Mouse (Mus musculus) right cerebral cortex, postnatal 25 days (tissue): ENCODE data around the gene Dagla.

Experiments used
- DNase-seq: peaks from one replicate; pipeline ENCODE4 v3.0.0; 2022

Dagla gene

DNA sequence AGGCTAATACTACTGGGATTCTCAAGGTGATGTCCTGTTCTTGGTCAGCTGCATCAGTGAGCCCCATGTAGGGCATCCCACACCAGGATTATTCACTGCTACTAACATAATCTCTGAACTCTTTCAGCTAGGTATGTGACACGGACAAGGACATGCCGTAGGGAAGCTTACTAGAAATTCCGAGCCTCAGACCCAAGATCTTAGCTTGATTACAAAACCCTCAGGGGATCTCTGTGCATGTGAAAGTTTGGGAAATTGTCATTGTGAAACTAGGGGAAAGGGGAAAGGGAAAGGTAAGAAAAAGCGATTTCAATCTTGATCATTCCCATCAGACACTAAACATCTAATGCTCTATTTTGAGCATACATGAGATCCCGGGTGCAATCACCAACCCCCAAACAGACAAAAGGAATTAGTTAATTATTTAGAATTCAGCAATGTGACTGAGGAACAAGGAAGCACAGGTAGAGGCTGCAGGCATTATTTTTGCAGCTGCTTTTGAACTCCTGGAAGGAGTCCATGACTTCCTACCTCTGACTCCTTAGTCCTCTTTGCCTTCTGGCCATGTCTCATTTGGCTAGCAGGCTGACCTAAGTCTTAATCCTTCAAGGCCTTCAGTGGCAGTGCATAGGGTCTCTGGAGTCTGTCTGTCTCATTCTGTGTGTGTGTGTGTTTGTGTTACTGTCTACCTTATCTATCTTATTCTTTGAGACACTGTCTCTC, 2.0 kb upstream of the Dagla start:
- DNase-seq: no peak

DNA sequence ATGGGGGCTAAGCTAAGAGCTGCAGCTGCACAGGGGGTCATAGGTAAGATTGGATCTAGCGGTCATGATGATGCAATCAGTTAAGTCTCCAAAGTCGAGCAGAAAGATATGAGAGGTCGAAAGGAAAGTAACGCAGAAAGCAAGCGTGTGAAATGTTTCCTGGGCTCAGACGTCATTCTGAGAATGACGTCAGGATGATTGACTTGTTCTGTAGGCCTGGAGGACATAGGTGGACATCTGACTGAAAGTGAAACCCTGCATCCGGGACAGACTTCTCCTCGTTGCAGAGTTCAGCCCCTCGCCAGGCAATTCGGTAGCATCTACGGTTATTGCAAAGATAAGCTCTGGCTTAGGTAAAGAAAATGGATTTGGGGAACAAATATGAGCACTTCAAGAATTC, 963 bp upstream of the Dagla start:
- DNase-seq: no peak

DNA sequence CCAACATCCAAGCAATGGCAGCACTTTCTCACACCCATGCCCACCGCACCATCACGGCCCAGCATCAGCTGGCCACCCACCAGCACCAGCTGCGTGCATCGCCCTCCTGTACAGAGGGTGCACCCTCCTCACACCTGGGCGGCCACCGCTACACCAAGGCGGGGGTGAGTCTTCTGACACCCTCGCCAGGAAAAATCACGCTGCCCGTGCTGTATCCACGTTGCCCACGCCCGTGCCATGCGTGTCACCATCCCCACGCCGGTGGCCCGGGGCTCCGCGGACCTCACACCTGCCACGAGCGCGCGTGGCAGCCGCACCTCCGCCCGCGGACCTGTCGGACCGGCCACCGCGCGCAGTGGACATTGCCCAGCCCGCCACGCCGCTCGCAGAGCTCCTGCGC, 282 bp downstream of the Dagla start:
- no peak for DNase-seq

DNA sequence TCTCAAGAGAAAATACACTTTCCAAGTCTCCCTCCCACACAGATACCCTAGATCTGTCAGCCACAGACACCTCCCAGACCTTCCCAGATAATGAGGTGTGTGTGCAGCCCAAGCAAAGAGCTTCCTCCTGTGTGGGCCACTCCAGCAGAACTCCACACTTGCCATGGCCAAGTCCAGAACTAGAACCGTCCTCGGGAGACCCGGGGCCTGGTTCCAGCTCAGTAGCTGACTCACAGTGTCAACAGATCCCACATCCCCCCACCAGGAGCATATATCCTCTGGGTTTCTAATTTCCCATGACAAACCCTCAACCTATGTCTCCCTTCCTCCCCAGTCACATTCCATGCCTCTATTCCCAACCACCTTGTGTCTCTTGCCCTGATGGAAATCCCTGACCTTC, 1.8 kb downstream of the Dagla start:
- no peak for DNase-seq

DNA sequence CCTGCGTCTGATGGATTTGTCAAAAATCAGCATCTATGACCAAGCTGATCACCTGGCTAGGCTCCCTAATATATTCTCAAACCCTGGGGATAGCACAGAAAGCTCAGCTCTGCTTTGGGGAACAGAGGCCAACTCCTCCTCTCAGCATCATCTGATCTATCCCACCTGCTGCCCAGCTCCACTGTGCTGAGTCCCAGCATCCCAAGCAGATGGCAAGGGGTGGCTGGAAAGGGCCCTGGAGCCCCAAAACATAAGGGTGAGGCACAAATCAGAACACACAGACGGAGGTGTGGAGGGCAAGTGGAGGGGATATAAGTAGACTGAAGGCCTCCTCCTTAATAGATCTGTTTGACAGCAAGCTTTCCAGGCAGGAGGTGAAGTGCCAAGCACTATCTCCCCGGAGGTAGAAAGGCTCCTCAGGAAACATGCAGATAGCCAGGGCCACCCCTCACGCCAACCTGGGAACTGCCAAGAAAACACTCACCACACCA, 2.8 kb downstream of the Dagla start:
- DNase-seq: no peak

DNA sequence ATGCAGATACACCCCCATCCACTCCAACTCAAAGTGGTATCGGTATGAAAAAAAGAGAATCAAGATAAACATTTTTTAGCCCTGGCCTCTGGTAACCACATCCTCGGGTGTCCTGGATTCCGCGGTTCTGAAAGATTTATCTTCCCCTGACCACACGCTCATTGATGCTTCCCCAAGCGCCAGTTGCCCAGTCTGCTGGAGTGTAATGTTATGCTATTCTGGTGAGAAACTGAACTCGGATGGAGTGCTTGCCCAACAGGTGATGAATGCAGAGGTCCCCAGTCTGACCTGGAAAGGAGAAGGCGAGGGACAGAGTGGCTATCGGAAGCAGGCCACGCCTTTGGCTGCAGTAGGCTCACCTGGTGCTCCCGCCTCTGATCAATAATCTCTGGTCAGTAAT, 3.4 kb downstream of the Dagla start:
- no peak for DNase-seq

DNA sequence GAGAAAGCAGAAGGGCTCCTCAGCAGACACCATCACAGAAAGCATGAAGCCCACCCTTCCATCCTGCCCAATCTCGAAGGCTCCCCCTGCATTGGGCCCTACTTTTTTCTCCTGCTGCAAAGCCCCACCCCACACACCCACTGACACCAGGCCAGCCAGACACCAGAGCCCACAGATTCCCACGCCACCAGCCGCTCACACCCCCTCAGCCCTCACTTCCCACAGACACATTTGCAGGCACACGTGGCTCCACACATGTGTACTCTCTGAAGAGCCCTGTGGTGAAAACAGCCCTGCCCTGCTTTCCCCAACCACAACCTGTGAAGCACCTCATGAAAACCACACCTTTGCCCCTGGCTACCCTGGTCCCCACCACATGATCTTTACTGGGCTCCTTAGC, 3.9 kb downstream of the Dagla start:
- DNase-seq: no peak

DNA sequence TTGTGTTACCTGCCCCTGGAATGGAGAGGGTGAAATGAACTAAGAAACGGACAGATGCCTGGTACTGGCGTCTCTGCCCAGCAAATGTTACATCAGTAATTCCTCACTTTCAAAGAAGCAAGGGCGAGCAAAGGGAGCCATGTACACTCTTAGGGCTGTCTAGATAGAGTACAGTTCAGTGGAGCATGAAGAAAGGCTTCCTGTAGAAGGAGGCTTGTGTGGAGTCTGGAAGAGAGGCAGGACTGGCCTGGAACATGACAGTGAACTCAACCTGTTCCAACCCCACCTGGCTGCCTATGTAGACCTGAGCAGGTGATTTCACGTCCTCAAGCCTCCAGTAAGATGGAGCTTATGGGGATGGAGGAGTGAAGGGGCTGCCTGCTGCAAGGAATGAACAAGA, 6.4 kb downstream of the Dagla start:
- DNase-seq: no peak

DNA sequence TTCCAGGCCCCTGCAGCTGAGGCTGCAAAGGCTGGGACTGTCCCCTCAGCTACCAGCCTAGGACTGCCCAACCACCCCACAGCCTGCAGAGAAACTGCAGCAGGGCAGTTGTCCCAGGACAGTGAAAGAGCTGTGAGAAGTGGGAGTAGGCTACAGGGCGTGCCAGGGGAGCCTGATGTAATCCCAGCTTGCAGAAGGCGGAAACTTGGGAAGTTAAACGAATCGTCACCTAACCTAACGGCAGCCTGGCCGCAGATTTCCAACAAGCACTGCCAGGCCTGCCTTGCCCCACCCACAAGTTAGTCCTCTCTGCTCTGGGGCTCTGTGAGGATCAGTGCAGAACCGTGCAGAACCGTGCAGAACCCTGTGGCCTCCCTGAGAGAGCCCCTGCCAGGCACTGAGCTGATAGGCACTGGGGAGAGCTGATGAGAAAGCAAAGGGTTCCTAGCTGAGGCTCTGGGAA, 7.6 kb downstream of the Dagla start:
- no peak for DNase-seq

DNA sequence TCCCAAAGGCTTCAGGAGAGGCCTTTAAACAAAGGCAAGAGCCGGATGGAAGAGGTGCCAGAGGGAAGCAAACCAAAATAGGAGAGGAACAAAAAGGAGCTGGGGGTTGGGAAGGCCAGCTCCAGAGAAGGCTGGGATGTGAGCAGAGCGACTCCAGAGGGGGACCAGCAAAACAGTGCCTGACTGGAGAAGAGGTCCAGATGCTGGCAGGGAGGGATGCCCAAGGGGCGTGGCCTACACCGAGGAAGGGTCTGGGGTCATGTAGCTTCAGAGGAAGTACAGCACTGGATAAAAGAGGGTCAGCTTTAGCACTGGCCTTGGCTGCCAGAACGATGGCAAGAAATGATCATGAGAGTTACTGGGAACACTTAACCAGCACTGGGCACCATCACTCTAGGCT, 8.4 kb downstream of the Dagla start:
- no peak for DNase-seq

DNA sequence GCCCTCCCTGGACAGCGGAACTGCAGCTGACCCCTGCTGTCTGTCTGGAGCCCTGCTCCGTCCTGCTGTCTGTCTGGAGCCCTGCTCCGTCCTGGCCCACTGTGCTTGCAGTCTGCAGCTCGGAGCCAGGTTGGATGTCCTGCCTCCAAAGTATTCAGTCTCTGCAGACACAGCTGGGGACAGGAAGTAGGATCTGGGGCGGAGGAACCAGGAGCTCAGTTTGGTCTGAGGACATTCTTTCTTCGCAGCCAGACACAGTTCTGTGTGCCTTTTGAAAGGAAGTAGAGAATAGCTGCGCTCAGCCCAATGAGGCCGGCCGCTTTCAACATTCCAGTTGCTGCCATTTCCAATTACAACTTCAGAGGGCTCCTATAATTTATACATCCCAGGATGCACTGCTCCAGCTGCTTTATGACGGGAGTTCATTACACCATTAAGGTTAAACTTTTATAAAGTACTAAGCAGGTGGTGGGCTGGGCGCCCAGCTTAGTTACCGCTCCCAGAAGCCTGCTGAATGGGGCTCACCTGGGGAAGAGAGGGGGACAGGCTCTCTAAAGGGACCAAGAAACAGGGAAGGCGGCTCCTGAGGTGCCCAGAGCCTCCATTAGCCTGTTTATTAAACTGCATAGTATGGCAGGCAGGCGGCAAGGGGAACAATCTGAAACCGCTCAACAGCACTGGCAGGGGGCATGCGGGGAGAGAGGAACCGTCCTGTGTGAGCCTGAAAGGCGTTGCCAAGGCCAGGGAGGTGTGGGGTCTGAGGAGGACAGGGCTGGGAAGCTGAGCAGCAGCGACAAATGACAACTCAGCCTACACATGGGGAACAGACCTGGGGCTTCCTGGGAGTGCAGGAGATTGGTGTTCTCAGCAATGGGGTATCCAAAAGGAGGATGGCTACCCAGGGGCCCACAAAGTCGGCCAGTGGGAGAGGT, 9.8 kb downstream of the Dagla start:
- no peak for DNase-seq

DNA sequence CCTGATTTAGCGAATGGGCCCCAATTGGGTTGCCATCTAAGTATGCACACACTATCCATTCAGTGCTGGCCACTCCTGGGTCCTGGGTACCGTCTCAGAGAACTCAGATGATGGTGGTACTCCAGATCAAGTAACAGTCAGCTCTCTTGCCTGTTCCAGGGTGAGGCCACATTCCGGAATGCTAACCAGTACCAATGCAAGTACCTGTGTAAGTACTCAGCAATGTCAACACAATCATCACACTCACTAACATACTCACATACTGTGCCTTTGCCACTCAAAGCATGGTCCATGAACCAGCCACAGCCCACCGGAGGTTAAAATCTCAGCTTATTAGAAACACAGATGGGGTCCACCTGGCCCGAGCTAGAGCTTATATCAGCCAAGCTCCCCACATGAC, 10.7 kb downstream of the Dagla start:
- DNase-seq: no peak

DNA sequence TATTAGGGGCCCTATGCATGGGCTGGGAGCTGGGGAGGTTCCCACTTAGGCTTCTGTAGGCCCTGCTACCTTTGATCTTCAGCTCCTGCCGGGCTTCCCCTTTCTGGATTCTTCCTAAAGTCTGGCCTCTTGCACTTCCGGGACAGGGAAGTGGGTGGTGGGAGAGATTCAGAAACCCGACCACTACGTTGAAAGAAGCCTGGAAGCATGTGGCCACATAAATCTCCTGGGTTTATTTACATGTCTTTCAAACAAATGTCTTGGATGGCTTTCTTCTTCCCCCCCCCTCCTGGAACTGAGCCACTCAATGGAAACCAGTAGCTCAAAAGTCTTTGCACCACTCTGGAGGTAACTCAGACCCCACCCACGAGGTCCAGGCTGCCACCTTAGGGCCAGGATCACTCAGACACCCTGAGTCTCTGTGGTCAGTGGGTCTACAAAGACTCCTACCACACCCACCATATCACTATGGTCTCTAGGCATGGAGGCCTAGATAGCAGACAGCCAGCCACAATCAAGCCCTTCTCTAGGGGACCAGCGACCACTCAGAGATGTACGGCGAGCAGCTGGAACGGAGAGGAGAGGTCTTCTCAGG, 12.7 kb downstream of the Dagla start:
- DNase-seq: no peak

DNA sequence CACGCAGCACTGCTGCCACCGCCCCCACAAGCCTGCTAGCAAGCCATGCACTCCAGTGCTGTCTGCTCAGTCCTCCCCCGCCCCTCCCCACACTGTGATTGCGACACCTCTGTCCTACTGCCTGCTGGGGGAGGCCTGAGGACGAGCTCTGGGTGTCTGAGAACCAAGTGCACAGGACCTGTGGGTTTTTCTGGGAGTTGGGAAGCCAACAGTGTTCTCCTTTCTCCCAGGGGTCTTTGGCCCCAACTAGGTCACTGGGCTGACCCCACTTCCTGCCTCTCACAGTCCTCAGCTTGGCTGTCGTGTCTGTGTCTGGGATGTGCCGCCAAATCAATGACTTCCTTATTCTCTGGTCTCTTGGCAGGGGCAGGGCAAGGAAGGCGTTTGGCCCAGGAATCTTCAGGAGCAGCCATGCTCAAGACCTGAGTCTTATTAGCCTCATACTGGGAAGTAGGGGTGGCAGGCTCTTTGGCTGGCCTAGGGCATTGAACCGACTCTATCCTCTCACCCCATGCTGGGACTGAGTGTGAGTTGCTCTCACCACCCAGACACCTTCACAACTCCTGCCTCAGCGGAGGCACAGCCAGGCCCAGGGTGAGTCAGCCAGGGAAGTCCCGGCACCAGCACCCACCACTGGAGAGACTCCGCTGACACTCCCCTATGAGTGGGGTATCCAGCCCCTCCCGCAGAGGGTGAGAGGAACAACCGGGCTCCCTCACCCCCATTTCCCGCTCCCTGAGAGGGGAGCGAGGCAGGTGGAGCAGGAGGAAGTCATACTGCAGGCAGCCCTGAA, 14.3 kb downstream of the Dagla start:
- DNase-seq: no peak

DNA sequence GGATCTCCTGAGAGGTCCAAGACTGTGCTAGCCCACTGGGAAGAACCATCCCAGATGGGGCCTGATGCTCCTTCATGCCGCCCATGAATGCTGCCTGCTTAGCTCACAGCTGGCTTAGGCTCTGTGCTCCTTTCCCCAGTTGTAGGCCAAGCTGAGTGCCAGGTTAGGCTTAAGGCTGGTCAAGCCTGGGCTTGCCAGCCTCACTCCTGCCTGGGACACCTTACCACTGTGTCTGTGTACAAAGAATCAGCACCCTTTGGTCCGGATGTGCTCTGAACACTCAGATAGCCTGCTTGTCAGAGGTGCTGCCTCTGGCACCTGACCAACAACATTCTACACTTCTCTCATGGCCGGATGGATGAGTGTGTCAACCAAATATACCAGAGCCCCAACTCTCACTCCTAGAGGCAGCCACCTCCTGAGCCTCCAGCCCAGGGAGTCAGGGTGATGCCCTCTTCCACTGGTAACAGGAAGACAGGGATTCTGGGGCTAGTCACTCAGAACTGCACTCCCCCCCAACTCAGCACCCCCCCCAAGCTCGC, 15.0 kb downstream of the Dagla start:
- no peak for DNase-seq

DNA sequence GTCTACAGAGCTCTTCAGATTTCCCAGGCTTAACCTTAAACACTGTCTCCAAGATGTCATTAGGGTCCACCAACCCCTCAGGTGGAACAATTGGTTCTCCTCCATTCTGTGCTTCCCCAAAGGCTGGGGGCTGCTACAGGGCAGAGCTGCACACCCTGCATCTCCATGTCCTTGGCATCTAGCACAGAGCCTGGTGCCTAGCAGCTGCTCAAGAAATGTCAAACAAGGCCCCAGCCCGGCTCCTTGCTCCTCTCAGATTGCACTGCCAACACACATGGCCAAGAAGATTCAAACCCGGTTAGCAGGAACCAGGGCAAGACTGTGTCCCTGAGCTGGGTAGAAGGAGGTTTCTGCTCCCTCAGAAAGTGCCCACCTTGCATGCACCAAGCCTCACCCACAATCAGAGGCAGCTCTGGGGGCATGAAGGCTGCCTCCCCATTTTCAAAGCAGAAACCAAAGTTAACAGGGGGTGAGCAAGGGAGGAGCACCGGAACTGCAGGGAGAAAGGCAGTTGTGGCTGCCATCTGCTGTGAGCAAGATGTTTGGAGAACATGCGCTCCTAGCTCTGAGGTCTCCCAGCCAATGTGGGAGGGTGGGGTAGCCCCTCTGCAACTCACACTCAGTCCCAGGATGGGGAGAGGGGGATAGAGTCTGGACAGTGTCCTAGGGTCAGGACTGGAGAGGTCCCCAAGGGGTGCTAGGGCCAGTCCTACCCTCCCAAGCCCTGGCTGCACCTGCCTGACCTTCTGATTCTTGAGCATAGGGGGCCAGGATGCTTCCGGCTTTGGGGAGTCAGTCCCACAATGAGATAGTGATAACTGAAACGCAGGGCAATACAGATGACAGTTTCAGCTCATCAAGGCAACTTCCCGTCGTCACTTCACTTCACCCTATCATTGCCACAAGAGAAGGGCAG, 16.3 kb downstream of the Dagla start:
- no peak for DNase-seq

DNA sequence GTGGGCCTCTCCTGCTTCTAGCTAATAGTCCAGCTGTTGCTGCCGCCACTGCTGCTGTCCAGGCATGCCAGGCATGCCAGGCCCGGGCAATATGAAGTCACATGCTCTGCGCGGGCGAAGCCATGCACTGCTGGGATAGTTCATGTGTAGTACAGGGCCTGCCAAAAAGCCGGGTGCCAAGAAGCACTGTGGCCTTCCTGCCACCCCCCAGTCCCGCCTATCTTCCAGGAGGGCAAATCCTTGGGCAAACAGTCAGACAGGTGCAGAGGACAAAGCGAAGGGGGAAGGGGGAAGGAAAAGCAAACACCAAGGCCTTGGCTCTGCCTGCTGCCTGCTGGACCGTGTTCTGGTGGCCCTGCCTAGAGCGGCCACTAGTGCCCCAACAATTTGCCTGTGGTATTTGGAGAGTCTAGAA, 18.2 kb downstream of the Dagla start:
- no peak for DNase-seq

DNA sequence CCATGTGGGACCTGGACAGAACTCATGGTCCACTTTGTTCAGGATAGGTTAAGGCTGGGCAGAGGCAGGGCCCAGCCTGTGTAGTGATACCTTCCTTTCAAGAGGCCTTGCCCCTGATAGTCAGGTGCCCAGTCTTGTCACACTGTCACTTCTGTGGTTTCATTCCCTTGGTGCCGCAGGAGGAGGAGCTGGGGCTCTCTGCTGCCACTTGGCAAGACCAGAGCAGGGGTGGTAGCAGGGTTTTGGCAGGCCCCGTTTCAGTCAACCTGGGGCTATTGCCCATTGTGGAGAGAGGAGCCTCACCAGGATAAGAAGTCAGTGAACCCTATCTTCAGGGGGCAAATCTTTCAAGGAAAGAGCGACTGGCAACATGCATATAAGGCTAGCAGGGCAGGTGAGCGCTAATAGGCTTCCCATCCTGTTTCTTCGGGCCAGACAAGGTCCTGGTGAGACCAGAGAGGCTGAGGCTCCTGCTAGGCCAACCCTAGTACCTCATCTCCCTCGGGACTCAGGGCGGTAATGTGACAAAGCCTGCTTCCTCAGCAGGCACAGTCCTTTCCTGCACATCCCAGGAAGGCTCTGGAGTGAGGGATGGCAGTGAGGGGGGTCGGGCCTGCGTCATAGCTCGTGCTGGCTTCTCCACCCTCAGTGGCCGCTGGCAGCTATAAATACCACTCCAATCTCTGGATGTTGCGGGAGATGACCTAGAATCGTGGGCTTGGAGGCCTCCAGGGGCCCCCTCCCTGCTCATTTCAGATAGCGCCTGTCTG, 23.7 kb downstream of the Dagla start:
- no peak for DNase-seq

DNA sequence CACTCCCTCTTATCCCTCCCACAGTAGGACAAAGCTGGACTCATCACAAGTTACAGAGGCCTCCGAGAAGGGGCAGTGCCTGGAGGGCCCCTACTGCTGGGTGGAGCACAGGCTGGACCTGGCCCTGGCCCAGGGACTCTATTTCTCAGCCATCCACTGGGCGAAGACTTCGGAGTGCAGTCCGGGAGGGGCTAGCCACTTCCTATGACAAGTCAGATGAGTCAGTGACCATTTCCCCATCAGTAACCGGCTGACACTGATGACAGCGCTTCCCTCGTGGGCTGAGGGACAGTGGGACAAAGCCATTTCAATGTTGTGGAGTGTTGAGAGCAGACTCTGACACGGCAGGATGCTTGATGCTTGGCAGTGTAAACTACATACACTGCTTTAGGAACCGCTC, 25.0 kb downstream of the Dagla start:
- no peak for DNase-seq

DNA sequence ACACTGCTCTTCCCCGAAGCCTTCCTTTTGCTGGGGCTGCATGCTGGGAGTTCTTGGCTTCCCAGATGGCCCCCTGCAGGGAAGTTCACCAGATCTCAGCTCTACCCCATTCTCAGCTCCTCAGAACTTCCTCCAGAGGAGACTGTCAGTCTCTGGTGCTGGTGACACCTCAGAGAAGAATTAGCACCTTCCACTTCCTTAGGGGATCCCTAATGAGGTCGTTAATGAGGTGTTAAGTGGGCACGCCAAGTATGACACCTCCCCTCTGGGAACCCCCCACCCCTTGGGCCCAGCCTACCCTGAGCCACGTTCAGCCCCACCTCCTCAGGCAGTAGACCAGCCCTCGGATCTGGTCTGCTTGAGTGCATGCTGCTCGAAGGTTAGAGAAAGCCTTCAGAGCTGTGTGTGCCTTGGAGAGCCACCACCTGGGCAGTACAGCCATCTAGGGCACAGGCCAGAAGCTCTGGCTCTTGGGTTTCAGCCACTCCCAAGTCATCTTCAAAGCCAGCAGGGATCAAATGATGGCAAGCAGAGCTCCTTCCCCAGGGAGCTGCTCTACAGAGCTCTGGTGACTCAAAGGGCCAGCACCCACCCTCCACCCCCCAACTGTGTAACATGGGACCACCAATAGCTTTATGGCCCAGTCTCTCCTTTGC, 25.9 kb downstream of the Dagla start:
- no peak for DNase-seq
